Mouse (Mus musculus): Measurements from ENCODE around the gene Gm20547.

DNA sequence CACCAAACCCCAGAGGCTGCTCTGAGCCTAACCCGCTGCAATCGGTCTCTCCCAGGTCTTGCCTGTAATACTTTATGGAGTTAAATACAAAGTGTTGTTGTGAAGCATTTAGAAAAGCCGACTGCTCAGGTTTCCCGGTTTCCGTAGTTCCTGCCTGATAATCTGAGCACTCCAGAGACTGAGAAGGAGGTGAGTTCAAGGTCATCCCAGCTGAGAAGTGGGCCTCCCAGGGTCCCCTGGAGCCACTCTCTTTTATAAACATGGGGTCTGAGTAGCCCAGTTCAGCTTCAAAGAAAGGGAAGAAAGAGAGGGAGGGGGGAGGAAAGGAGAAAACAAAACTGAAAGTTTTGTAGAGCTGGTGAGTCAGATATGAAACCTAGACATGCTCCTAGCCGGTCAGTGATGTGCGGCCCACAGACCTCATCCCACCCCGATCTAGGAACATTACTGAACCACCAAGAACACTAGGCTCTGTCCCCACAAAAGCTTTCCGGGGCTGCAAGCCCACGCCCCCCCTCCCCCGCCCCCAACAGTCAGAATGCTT, 2.4 kb downstream of the Gm20547 start, which contains the start of gene Zbtb12:
- no peak for TF ChIP-seq HCFC1 (IDR thresholded peaks at IDR 0.05; ENCODE audit: borderline replicate concordance, insufficient read depth, low read length)
- TF ChIP-seq MAFK (IDR thresholded peaks at IDR 0.05; ENCODE audit: insufficient read depth, low read depth, low read length): no peak
- no peak for TF ChIP-seq CHD2 (IDR thresholded peaks at IDR 0.05; ENCODE audit: low read depth, low read length)
- no peak for TF ChIP-seq ZNF384 (IDR thresholded peaks at IDR 0.05; ENCODE audit: low read depth, low read length)
